Mouse (Mus musculus) hindbrain, embryonic 12.5 days (tissue): Measurements from ENCODE around the gene Sergef. TPM values are rescaled to one million over a fixed set of nuclear protein-coding genes. Genes with fewer than 3 reads are reported as not detected.

Experiments
- ATAC-seq: fragments of 200-750 bp; cut with Nextera tagmentation; 2 replicates; pipeline ENCODE4 v1.8.0; 2017; ENCODE audit warnings: moderate TSS enrichment; ENCODE audit not compliant: low FRiP score
- H3K27ac ChIP-seq: fragments of 300-500 bp; sonication (generic); 2 replicates; pipeline ENCODE4 v1.5.1; 2016; ENCODE audit warnings: mild to moderate bottlenecking
- H3K27me3 ChIP-seq: fragments of 300-500 bp; sonication (generic); 2 replicates; pipeline ENCODE4 v1.6.1; 2016; ENCODE audit warnings: mild to moderate bottlenecking
- H3K36me3 ChIP-seq: fragments of 300-500 bp; sonication (generic); 2 replicates; pipeline ENCODE4 v1.6.1; 2016; ENCODE audit warnings: mild to moderate bottlenecking
- H3K4me1 ChIP-seq: fragments of 300-500 bp; sonication (generic); 2 replicates; pipeline ENCODE4 v1.6.1; 2016
- H3K4me2 ChIP-seq: fragments of 300-500 bp; sonication (generic); replicated peaks from 2 replicates; pipeline ENCODE4 v1.6.1; 2016; ENCODE audit warnings: mild to moderate bottlenecking
- H3K4me3 ChIP-seq: fragments of 300-500 bp; sonication (generic); 2 replicates; pipeline ENCODE4 v1.5.1; 2016; ENCODE audit warnings: mild to moderate bottlenecking
- H3K9ac ChIP-seq: fragments of 300-500 bp; sonication (generic); 2 replicates; pipeline ENCODE4 v1.6.1; 2016; ENCODE audit warnings: mild to moderate bottlenecking, moderate library complexity
- H3K9me3 ChIP-seq: fragments of 300-500 bp; sonication (generic); replicated peaks from 2 replicates; pipeline ENCODE4 v1.6.1; 2016; ENCODE audit warnings: mild to moderate bottlenecking
- WGBS: fragments of 180-500 bp; shearing (Covaris S2); methylation state at CpG from one replicate; pipeline ENCODE4 v1.1.7; 2016; 5-methylcytosine and 5-hydroxymethylcytosine counted together
- polyA plus RNA-seq: library from polyadenylated mRNA; unstranded; fragments of >200 nt; fragmentation: Nextera tagmentation; extraction: Ambion mirVana; gene quantifications from 2 replicates; pipeline ENCODE4 v1.2.1, GENCODE M21; 2016

Sergef gene
- polyA plus RNA-seq, 1 experiment from 2014 or later = 18.9 TPM

- Histone ChIP-seq H3K4me2 (no peak overlapping the region), H3K9me3 (peaks cover 3% of the 10 kb centered on the region), H3K36me3 (peaks cover 9% of the 10 kb centered on the region; the same call in 1 of the 2 replicates), H3K4me1 (no peaks in the 10 kb centered on the region), H3K27ac (no peak overlapping the region), H3K4me3 (no peak overlapping the region), H3K9ac (no peak overlapping the region), H3K27me3 (no peaks in the 10 kb centered on the region)
- no peak for ATAC-seq
- WGBS = 99% methylated on average over 7 of the region's 7 CpGs
Measured at GRCm38 (mm10) chr7:46565374-46565773, 74.2 kb downstream of the Sergef start.

GRCm38 (mm10) chr7:46563801-46564200, 75.8 kb downstream of the Sergef start:
- Histone ChIP-seq H3K9ac (no peak overlapping the region), H3K4me2 (no peak overlapping the region), H3K27me3 (no peaks in the 10 kb centered on the region), H3K4me1 (no peaks in the 10 kb centered on the region), H3K9me3 (peaks cover 3% of the 10 kb centered on the region; the same call in 1 of the 2 replicates), H3K27ac (no peak overlapping the region), H3K4me3 (no peak overlapping the region), H3K36me3 (peaks cover 9% of the 10 kb centered on the region; the same call in 1 of the 2 replicates)
- ATAC-seq = no peak

- Histone ChIP-seq H3K27me3 (no peaks in the 10 kb centered on the region), H3K4me2 (no peak overlapping the region), H3K4me3 (no peak overlapping the region), H3K9me3 (no peaks in the 10 kb centered on the region), H3K9ac (no peak overlapping the region), H3K36me3 (no peaks in the 10 kb centered on the region), H3K27ac (no peak overlapping the region), H3K4me1 (peaks cover 13% of the 10 kb centered on the region)
- no peak for ATAC-seq
- 88% methylated on average over 2 of the region's 2 CpGs for WGBS
Measured at GRCm38 (mm10) chr7:46560061-46560460, 79.5 kb downstream of the Sergef start.

GRCm38 (mm10) chr7:46559643-46560042, 80.0 kb downstream of the Sergef start:
- WGBS = 91% methylated on average over 6 of the region's 6 CpGs
- ATAC-seq = no peak

GRCm38 (mm10) chr7:46559006-46559405, 80.6 kb downstream of the Sergef start:
- Histone ChIP-seq H3K4me1 (peaks cover 20% of the 10 kb centered on the region), H3K9me3 (no peaks in the 10 kb centered on the region), H3K36me3 (no peaks in the 10 kb centered on the region), H3K9ac (no peak overlapping the region), H3K4me2 (no peak overlapping the region), H3K4me3 (no peak overlapping the region), H3K27ac (no peak overlapping the region), H3K27me3 (no peaks in the 10 kb centered on the region)
- ATAC-seq = no peak
- WGBS = 78% methylated on average over 5 of the region's 5 CpGs

More at GRCm38 (mm10) chr7:46559643-46560042, 80.0 kb downstream of the Sergef start:
- no peaks in the 10 kb centered on the region for H3K36me3 ChIP-seq
- no peaks in the 10 kb centered on the region for H3K9me3 ChIP-seq
- no peak overlapping the region for H3K4me3 ChIP-seq
- no peak overlapping the region for H3K9ac ChIP-seq
- no peaks in the 10 kb centered on the region for H3K27me3 ChIP-seq
- no peak overlapping the region for H3K4me2 ChIP-seq
- no peak overlapping the region for H3K27ac ChIP-seq
- H3K4me1 ChIP-seq = peaks cover 15% of the 10 kb centered on the region

GRCm38 (mm10) chr7:46557996-46558395, 81.6 kb downstream of the Sergef start:
- Histone ChIP-seq H3K9me3 (no peaks in the 10 kb centered on the region), H3K4me3 (no peak overlapping the region), H3K4me1 (peaks cover 26% of the 10 kb centered on the region), H3K9ac (no peak overlapping the region), H3K27me3 (no peaks in the 10 kb centered on the region), H3K27ac (no peak overlapping the region), H3K36me3 (no peaks in the 10 kb centered on the region), H3K4me2 (no peak overlapping the region)
- ATAC-seq = no peak
- 92% methylated on average over 4 of the region's 4 CpGs for whole genome bisulfite sequencing

- Histone ChIP-seq H3K36me3 (no peaks in the 10 kb centered on the region), H3K9ac (no peak overlapping the region), H3K4me2 (no peak overlapping the region), H3K9me3 (no peaks in the 10 kb centered on the region), H3K4me3 (no peak overlapping the region), H3K4me1 (peaks cover 31% of the 10 kb centered on the region), H3K27me3 (no peaks in the 10 kb centered on the region), H3K27ac (0 out of 2 replicates have a peak overlapping the region, but pooled peaks have one; percentile 60)
- WGBS = 87% methylated on average over 11 of the region's 11 CpGs
- ATAC-seq = no peak
Measured at GRCm38 (mm10) chr7:46557387-46557786, 82.2 kb downstream of the Sergef start.

GRCm38 (mm10) chr7:46556358-46557118, 83.1 kb downstream of the Sergef start:
- H3K36me3 ChIP-seq = no peaks in the 10 kb centered on the region
- peak overlapping the region; percentile 60 for H3K27ac ChIP-seq
- 53% methylated on average over 13 of the region's 13 CpGs for WGBS
- no peaks in the 10 kb centered on the region for H3K27me3 ChIP-seq
- no peak overlapping the region for H3K4me3 ChIP-seq
- ATAC-seq = peak; percentile 83
- H3K4me2 ChIP-seq = no peak overlapping the region
- no peak overlapping the region for H3K9ac ChIP-seq
- peaks cover 40% of the 10 kb centered on the region for H3K4me1 ChIP-seq
- H3K9me3 ChIP-seq = no peaks in the 10 kb centered on the region

- no peak overlapping the region for H3K9ac ChIP-seq
- H3K27ac ChIP-seq = no peak overlapping the region
- 89% methylated on average over 7 of the region's 7 CpGs for WGBS
- H3K27me3 ChIP-seq = no peaks in the 10 kb centered on the region
- no peak overlapping the region for H3K4me3 ChIP-seq
- H3K4me2 ChIP-seq = no peak overlapping the region
- peaks cover 41% of the 10 kb centered on the region for H3K4me1 ChIP-seq
- H3K9me3 ChIP-seq = no peaks in the 10 kb centered on the region
- H3K36me3 ChIP-seq = no peaks in the 10 kb centered on the region
- ATAC-seq = no peak
Measured at GRCm38 (mm10) chr7:46555731-46556130, 83.9 kb downstream of the Sergef start.

GRCm38 (mm10) chr7:46554855-46555254, 84.8 kb downstream of the Sergef start:
- H3K27me3 ChIP-seq = no peaks in the 10 kb centered on the region
- no peak overlapping the region for H3K4me3 ChIP-seq
- no peak overlapping the region for H3K9ac ChIP-seq
- peaks cover 41% of the 10 kb centered on the region for H3K4me1 ChIP-seq
- H3K36me3 ChIP-seq = no peaks in the 10 kb centered on the region
- 0 out of 2 replicates have a peak, but pooled peaks have one; percentile 26 for ATAC-seq
- no peak overlapping the region for H3K4me2 ChIP-seq
- H3K9me3 ChIP-seq = no peaks in the 10 kb centered on the region
- 0 out of 2 replicates have a peak overlapping the region, but pooled peaks have one; percentile 17 for H3K27ac ChIP-seq
- 77% methylated on average over 9 of the region's 9 CpGs for WGBS

GRCm38 (mm10) chr7:46554003-46554402, 85.6 kb downstream of the Sergef start:
- H3K4me3 ChIP-seq = no peak overlapping the region
- H3K27ac ChIP-seq = no peak overlapping the region; the same call in 1 of the 2 replicates
- no peaks in the 10 kb centered on the region for H3K27me3 ChIP-seq
- no peaks in the 10 kb centered on the region for H3K9me3 ChIP-seq
- ATAC-seq = no peak
- 57% methylated on average over 7 of the region's 7 CpGs for WGBS
- H3K36me3 ChIP-seq = no peaks in the 10 kb centered on the region
- no peak overlapping the region for H3K9ac ChIP-seq
- H3K4me2 ChIP-seq = no peak overlapping the region
- peaks cover 41% of the 10 kb centered on the region for H3K4me1 ChIP-seq

- no peak overlapping the region for H3K9ac ChIP-seq
- H3K36me3 ChIP-seq = no peaks in the 10 kb centered on the region
- ATAC-seq = peak; percentile 41
- WGBS = 50% methylated on average over 20 of the region's 20 CpGs
- no peaks in the 10 kb centered on the region for H3K27me3 ChIP-seq
- H3K4me1 ChIP-seq = peaks cover 37% of the 10 kb centered on the region
- no peaks in the 10 kb centered on the region for H3K9me3 ChIP-seq
- no peak overlapping the region for H3K4me2 ChIP-seq
- H3K4me3 ChIP-seq = no peak overlapping the region
- peak overlapping the region; percentile 67 for H3K27ac ChIP-seq
Measured at GRCm38 (mm10) chr7:46551935-46552752, 87.5 kb downstream of the Sergef start.
